Mouse (Mus musculus) liver, embryonic 15.5 days (tissue): ENCODE results near the gene L3mbtl2. TPM values are rescaled to one million over a fixed set of nuclear protein-coding genes. Genes with fewer than 3 reads are reported as not detected.

Experiments used
- polyA plus RNA-seq: library from polyadenylated mRNA; unstranded; fragments of >200 nt; fragmentation: Nextera tagmentation; extraction: Ambion mirVana; gene quantifications from 2 replicates; pipeline ENCODE4 v1.2.1, GENCODE M21; 2015

L3mbtl2 gene
- polyA plus RNA-seq, 1 experiment from 2014 or later, result 13.1 TPM

Other genes starting within 250 kb of the L3mbtl2 start
- 195 and 226 TPM in 2 replicates for gene Rbx1, start 197.6 kb upstream of the L3mbtl2 start, polyA plus RNA-seq
- 6.1 and 7.9 TPM in 2 replicates for gene Ep300, start 78.5 kb upstream of the L3mbtl2 start, polyA plus RNA-seq
- 0.45 and 0.50 TPM in 2 replicates for gene Chadl, start 33.4 kb downstream of the L3mbtl2 start, polyA plus RNA-seq
- 5.0 and 5.1 TPM in 2 replicates for gene Zc3h7b, start 81.2 kb downstream of the L3mbtl2 start, polyA plus RNA-seq
- 71.7 and 79.3 TPM in 2 replicates for gene Rangap1, start 81.6 kb downstream of the L3mbtl2 start, polyA plus RNA-seq
- gene Tef, start 138.5 kb downstream of the L3mbtl2 start, polyA plus RNA-seq, result 6.2 and 8.1 TPM in 2 replicates
- 11.1 and 12.2 TPM in 2 replicates for gene Tob2, start 194.9 kb downstream of the L3mbtl2 start, polyA plus RNA-seq
- gene Phf5a, start 208.0 kb downstream of the L3mbtl2 start, polyA plus RNA-seq, result 91.3 and 103 TPM in 2 replicates
- 98.9 and 107 TPM in 2 replicates for gene Aco2, start 208.4 kb downstream of the L3mbtl2 start, polyA plus RNA-seq